Mouse (Mus musculus): ENCODE measurements around the gene Ryr2.

- TF ChIP-seq CTCF (IDR thresholded peaks at IDR 0.05; ENCODE audit: low read depth) (no peak), EP300 (IDR thresholded peaks at IDR 0.05; ENCODE audit: low read depth) (no peak)
These were observed 316.2 kb downstream of the Ryr2 start for GRCm38 (mm10) chr13:11790536-11790935.

All from liver, embryonic 14.5 days (tissue).